Mouse (Mus musculus) hindbrain, embryonic 16.5 days (tissue): ENCODE measurements around the gene Tnfaip8l1. TPM values are rescaled to one million over a fixed set of nuclear protein-coding genes. Genes with fewer than 3 reads are reported as not detected.

Experiments used
- ATAC-seq: fragments of 200-750 bp; cut with Nextera tagmentation; 2 replicates; pipeline ENCODE4 v1.8.0; 2017; ENCODE audit warnings: moderate TSS enrichment, moderate library complexity
- H3K27ac ChIP-seq: fragments of 300-500 bp; sonication (generic); 2 replicates; pipeline ENCODE4 v1.5.1; 2014; ENCODE audit warnings: low read depth, mild to moderate bottlenecking, control low read depth, low read length, moderate library complexity
- H3K27me3 ChIP-seq: fragments of 300-500 bp; sonication (generic); replicated peaks from 2 replicates; pipeline ENCODE4 v1.6.1; 2014; ENCODE audit warnings: low read length; ENCODE audit not compliant: control insufficient read depth, insufficient read depth
- H3K36me3 ChIP-seq: fragments of 300-500 bp; sonication (generic); 2 replicates; pipeline ENCODE4 v1.6.1; 2014; ENCODE audit warnings: mild to moderate bottlenecking, low read length, moderate library complexity, mixed read lengths; ENCODE audit not compliant: control insufficient read depth, insufficient read depth
- H3K4me1 ChIP-seq: fragments of 300-500 bp; sonication (generic); 2 replicates; pipeline ENCODE4 v1.6.1; 2014; ENCODE audit warnings: low read depth, low read length; ENCODE audit not compliant: control insufficient read depth, insufficient read depth
- H3K4me2 ChIP-seq: fragments of 300-500 bp; sonication (generic); 2 replicates; pipeline ENCODE4 v1.6.1; 2014; ENCODE audit warnings: mild to moderate bottlenecking, low read length, control low read depth, moderate library complexity
- H3K4me3 ChIP-seq: fragments of 300-500 bp; sonication (generic); 2 replicates; pipeline ENCODE4 v1.5.1; 2014; ENCODE audit warnings: mild to moderate bottlenecking, low read length, control low read depth, moderate library complexity
- H3K9ac ChIP-seq: fragments of 300-500 bp; sonication (generic); 2 replicates; pipeline ENCODE4 v1.6.1; 2014; ENCODE audit warnings: low read depth, mild to moderate bottlenecking, control low read depth, low read length, moderate library complexity
- H3K9me3 ChIP-seq: fragments of 300-500 bp; sonication (generic); 2 replicates; pipeline ENCODE4 v1.6.1; 2014; ENCODE audit warnings: mild to moderate bottlenecking, low read length, moderate library complexity; ENCODE audit not compliant: control insufficient read depth
- WGBS: fragments of 180-500 bp; shearing (Covaris S2); extraction: QIAGEN DNeasy Blood & Tissue Kit; methylation state at CpG from one replicate; pipeline ENCODE4 v1.1.7; 2014; 5-methylcytosine and 5-hydroxymethylcytosine counted together
- polyA plus RNA-seq: library from polyadenylated mRNA; unstranded; fragments of >200 nt; fragmentation: Nextera tagmentation; extraction: Ambion mirVana; gene quantifications from 2 replicates; pipeline ENCODE4 v1.2.1, GENCODE M21; 2015

The Tnfaip8l1 gene
- polyA plus RNA-seq, 1 experiment from 2014 or later: 9.1 TPM

GRCm38 (mm10) chr17:56185281-56186141 is 23.2 kb downstream of the Tnfaip8l1 start:
- peak overlapping the region; percentile 14; the same call in 1 of the 2 replicates for H3K4me2 ChIP-seq
- no peaks in the 10 kb centered on the region for H3K9me3 ChIP-seq
- H3K4me3 ChIP-seq: no peak overlapping the region
- H3K27me3 ChIP-seq: no peaks in the 10 kb centered on the region
- H3K36me3 ChIP-seq: peaks cover 27% of the 10 kb centered on the region
- 0 out of 2 replicates have a peak, but pooled peaks have one; percentile 11 for ATAC-seq
- 30% methylated on average over 11 of the region's 11 CpGs for WGBS
- no peak overlapping the region; the same call in 1 of the 2 replicates for H3K9ac ChIP-seq
- H3K4me1 ChIP-seq: peaks cover 19% of the 10 kb centered on the region
- peak overlapping the region; percentile 55 for H3K27ac ChIP-seq

- WGBS: 89% methylated on average over 6 of the region's 6 CpGs
- Histone ChIP-seq H3K4me2 (no peak overlapping the region), H3K36me3 (peaks cover 48% of the 10 kb centered on the region), H3K27ac (no peak overlapping the region), H3K9me3 (no peaks in the 10 kb centered on the region), H3K4me3 (no peak overlapping the region), H3K9ac (no peak overlapping the region), H3K4me1 (no peaks in the 10 kb centered on the region), H3K27me3 (no peaks in the 10 kb centered on the region)
- no peak for ATAC-seq
Measured at GRCm38 (mm10) chr17:56191266-56191665, 29.0 kb downstream of the Tnfaip8l1 start.

GRCm38 (mm10) chr17:56194357-56194756 is 32.1 kb downstream of the Tnfaip8l1 start:
- H3K4me1 ChIP-seq: no peaks in the 10 kb centered on the region
- 91% methylated on average over 12 of the region's 12 CpGs for WGBS
- H3K9me3 ChIP-seq: no peaks in the 10 kb centered on the region

GRCm38 (mm10) chr17:56194765-56195164 is 32.5 kb downstream of the Tnfaip8l1 start:
- no peaks in the 10 kb centered on the region for H3K9me3 ChIP-seq
- H3K4me1 ChIP-seq: no peaks in the 10 kb centered on the region
- H3K36me3 ChIP-seq: peaks cover 64% of the 10 kb centered on the region
- no peak overlapping the region for H3K9ac ChIP-seq
- 92% methylated on average over 13 of the region's 13 CpGs for WGBS
- no peaks in the 10 kb centered on the region for H3K27me3 ChIP-seq
- H3K27ac ChIP-seq: no peak overlapping the region
- H3K4me2 ChIP-seq: no peak overlapping the region
- no peak overlapping the region for H3K4me3 ChIP-seq
- ATAC-seq: 0 out of 2 replicates have a peak, but pooled peaks have one; percentile 13

More at GRCm38 (mm10) chr17:56194357-56194756, 32.1 kb downstream of the Tnfaip8l1 start:
- H3K27me3 ChIP-seq: no peaks in the 10 kb centered on the region
- no peak overlapping the region for H3K4me3 ChIP-seq
- H3K36me3 ChIP-seq: peaks cover 68% of the 10 kb centered on the region
- H3K27ac ChIP-seq: no peak overlapping the region
- H3K9ac ChIP-seq: no peak overlapping the region
- no peak for ATAC-seq
- no peak overlapping the region for H3K4me2 ChIP-seq

GRCm38 (mm10) chr17:56196860-56197259 is 34.6 kb downstream of the Tnfaip8l1 start:
- Histone ChIP-seq H3K27me3 (no peaks in the 10 kb centered on the region), H3K4me3 (no peak overlapping the region), H3K9ac (no peak overlapping the region), H3K4me2 (no peak overlapping the region), H3K36me3 (peaks cover 64% of the 10 kb centered on the region), H3K27ac (no peak overlapping the region), H3K9me3 (no peaks in the 10 kb centered on the region), H3K4me1 (no peaks in the 10 kb centered on the region)
- WGBS: 69% methylated on average over 2 of the region's 2 CpGs
- ATAC-seq: no peak

GRCm38 (mm10) chr17:56200586-56200985 is 38.3 kb downstream of the Tnfaip8l1 start:
- WGBS: 83% methylated on average over 9 of the region's 9 CpGs
- no peaks in the 10 kb centered on the region for H3K27me3 ChIP-seq
- H3K27ac ChIP-seq: no peak overlapping the region
- ATAC-seq: no peak
- H3K4me3 ChIP-seq: no peak overlapping the region
- H3K36me3 ChIP-seq: peaks cover 78% of the 10 kb centered on the region
- H3K9ac ChIP-seq: no peak overlapping the region
- H3K4me1 ChIP-seq: no peaks in the 10 kb centered on the region
- H3K9me3 ChIP-seq: no peaks in the 10 kb centered on the region
- H3K4me2 ChIP-seq: no peak overlapping the region

- H3K4me3 ChIP-seq: no peak overlapping the region
- no peak for ATAC-seq
- H3K36me3 ChIP-seq: peaks cover 75% of the 10 kb centered on the region
- no peak overlapping the region for H3K27ac ChIP-seq
- WGBS: 61% methylated on average over 3 of the region's 3 CpGs
- no peak overlapping the region for H3K9ac ChIP-seq
- H3K27me3 ChIP-seq: no peaks in the 10 kb centered on the region
- no peaks in the 10 kb centered on the region for H3K4me1 ChIP-seq
- no peak overlapping the region for H3K4me2 ChIP-seq
- no peaks in the 10 kb centered on the region for H3K9me3 ChIP-seq
Measured at GRCm38 (mm10) chr17:56201642-56202041, 39.4 kb downstream of the Tnfaip8l1 start.

- 91% methylated on average over 8 of the region's 8 CpGs for WGBS
- Histone ChIP-seq H3K27ac (no peak overlapping the region), H3K27me3 (no peaks in the 10 kb centered on the region), H3K9me3 (no peaks in the 10 kb centered on the region), H3K4me1 (no peaks in the 10 kb centered on the region), H3K36me3 (peaks cover 68% of the 10 kb centered on the region), H3K4me3 (no peak overlapping the region), H3K9ac (no peak overlapping the region), H3K4me2 (no peak overlapping the region)
- no peak for ATAC-seq
Measured at GRCm38 (mm10) chr17:56202476-56202875, 40.2 kb downstream of the Tnfaip8l1 start.

- no peak for ATAC-seq
- H3K4me3 ChIP-seq: no peak overlapping the region
- H3K4me2 ChIP-seq: no peak overlapping the region
- no peak overlapping the region for H3K27ac ChIP-seq
- H3K9me3 ChIP-seq: no peaks in the 10 kb centered on the region
- H3K27me3 ChIP-seq: no peaks in the 10 kb centered on the region
- H3K4me1 ChIP-seq: no peaks in the 10 kb centered on the region
- H3K9ac ChIP-seq: no peak overlapping the region
- H3K36me3 ChIP-seq: peaks cover 65% of the 10 kb centered on the region
- WGBS: 66% methylated on average over 3 of the region's 3 CpGs
Measured at GRCm38 (mm10) chr17:56203729-56204128, 41.5 kb downstream of the Tnfaip8l1 start.
